Mouse (Mus musculus): ENCODE data around the gene Poc1a.
A peak's percentile ranks its signal among the peaks of the same experiment; 100 is the strongest.

Gene Poc1a

DNA sequence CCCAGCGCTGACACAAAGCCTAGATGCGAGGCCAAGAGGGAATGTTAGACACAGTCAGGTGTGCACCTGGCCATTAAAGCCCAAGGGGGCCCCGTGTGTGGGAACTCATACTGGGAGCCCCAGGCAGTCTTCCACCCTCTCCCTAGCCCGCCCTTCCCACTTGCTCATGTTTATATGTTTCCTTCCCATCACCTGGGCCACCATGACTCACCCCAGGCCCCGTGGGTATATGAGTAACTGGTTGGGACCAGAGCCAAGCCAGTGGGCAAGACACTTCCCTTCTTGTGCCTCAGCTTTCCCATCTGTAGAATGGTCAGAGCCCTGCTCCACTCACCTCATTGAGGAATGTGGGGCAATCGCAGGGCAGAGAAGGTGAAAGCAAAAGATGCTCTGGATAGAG lies 80.3 kb downstream of the Poc1a start:
- no peak for DNase-seq (ENCODE audit: inconsistent age in 2 of 2, low spot score in 1 of 2)

- DNase-seq (ENCODE audit: inconsistent age in 2 of 2, low spot score in 1 of 2), result no peak
Measured at GRCm38 (mm10) chr9:106365333-106365732, 84.5 kb downstream of the Poc1a start.

GRCm38 (mm10) chr9:106366188-106366587 lies 85.3 kb downstream of the Poc1a start:
- no peak for DNase-seq (ENCODE audit: inconsistent age in 2 of 2, low spot score in 1 of 2)

DNA sequence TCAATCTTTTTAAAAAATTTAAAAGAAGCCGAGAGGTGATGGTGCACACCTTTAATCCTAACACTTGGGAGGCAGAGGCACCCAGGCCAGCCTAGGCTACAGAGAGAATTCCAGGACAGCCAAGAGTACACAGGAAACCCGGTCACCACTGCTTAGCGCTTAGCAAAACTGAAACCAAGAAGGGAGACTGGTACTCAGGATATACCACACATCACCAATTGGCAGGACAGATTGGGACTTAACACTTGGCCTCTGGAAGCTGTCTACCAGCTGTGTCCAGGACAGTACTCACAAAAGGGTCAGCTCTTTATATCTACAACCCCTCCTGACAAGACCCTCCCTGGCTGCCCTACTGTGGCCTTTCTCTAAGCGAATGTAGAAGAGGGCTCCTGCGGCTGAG lies 86.1 kb downstream of the Poc1a start:
- no peak for DNase-seq (ENCODE audit: inconsistent age in 2 of 2, low spot score in 1 of 2)

DNA sequence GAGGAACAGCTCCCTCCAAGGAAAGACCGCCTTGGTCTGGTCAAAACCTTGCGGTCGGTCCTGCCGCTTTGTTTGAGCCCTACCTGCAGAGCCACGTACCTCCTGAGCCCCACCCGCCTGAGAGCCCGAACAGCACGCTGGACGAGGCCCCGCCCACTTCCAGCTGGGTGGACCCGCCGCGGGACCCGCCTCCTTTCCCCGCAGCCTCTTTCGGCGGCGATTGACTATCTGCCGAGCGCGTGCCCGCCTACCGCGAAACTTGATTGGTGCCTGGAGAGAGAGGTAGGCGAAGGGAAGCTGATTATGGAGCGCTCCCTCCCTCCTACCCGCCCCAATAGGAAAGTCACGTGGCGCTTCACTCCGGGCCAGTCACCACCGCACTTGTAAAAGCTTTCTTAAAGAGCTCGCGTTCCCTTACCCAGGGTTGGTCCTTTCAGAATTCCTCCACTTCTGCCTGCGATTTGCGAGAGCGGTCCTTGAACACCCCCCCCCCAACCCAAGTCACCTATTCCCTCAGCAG lies 86.8 kb downstream of the Poc1a start:
- peak; percentile 99 for DNase-seq (ENCODE audit: inconsistent age in 2 of 2, low spot score in 1 of 2)

- peak; percentile 89 to 93 for DNase-seq (ENCODE audit: inconsistent age in 2 of 2, low spot score in 1 of 2)
Measured at GRCm38 (mm10) chr9:106368112-106368717, 87.4 kb downstream of the Poc1a start, which contains the start of gene Dusp7. TSS of gene Dusp7 (plus strand) at chr9:106368632.

- peak; percentile 73 to 82 for DNase-seq (ENCODE audit: inconsistent age in 2 of 2, low spot score in 1 of 2)
Measured at GRCm38 (mm10) chr9:106368831-106369501, 88.1 kb downstream of the Poc1a start.

- DNase-seq (ENCODE audit: inconsistent age in 2 of 2, low spot score in 1 of 2), result peak in 1 of 2 experiments; percentile 64
Measured at GRCm38 (mm10) chr9:106369801-106370485, 89.1 kb downstream of the Poc1a start.

DNA sequence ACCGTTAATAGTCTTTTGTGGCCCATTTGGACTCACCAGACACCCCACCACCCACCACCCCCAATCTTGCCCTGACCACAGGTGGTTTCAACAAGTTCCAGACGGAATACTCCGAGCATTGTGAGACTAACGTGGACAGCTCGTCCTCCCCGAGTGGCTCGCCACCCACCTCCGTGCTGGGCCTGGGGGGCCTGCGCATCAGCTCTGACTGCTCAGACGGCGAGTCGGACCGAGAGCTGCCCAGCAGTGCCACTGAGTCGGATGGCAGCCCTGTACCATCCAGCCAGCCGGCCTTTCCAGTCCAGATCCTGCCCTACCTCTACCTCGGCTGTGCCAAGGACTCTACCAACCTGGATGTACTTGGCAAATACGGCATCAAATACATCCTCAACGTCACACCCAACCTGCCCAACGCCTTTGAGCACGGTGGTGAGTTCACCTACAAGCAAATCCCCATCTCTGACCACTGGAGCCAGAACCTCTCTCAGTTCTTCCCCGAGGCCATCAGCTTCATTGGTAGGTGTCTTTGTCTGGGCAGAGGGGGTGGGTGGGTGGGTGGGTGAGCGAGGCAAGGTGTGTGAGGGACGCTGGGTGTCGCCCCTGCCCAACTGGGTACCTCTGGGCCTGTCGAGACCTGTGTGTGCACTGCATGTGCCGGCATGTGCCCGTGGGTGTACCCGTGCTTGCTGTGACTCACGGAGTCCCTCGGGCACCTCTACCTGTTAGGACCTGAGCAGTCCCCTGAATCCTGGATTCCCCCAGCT lies 89.9 kb downstream of the Poc1a start:
- peak in 1 of 2 experiments; percentile 47 for DNase-seq (ENCODE audit: inconsistent age in 2 of 2, low spot score in 1 of 2)

- no peak for DNase-seq (ENCODE audit: inconsistent age in 2 of 2, low spot score in 1 of 2)
Measured at GRCm38 (mm10) chr9:106371384-106371671, 90.5 kb downstream of the Poc1a start.

GRCm38 (mm10) chr9:106371776-106372175 lies 90.9 kb downstream of the Poc1a start:
- DNase-seq (ENCODE audit: inconsistent age in 2 of 2, low spot score in 1 of 2), result peak; percentile 84 to 89

GRCm38 (mm10) chr9:106372431-106373412 lies 91.9 kb downstream of the Poc1a start:
- DNase-seq (ENCODE audit: inconsistent age in 2 of 2, low spot score in 1 of 2), result no peak

DNA sequence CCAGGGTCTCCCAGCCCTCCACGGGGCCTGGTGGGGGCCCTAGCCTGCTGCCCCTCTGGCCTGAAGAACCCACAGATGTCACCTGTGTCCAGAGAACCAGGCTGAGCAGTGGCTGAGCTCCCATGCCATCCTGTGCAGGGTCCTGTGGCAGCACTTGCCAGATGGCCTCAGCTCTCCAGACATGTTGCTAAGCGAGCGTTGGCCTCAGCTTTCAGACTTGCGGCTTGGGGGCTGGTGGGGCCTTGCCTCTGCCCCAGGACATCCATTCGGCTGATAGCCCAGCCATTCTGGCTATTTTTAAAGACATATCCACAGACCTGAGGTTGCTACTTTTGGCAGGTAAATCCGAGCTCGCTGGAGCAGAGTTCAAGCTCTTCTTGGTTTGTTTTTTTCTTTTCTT lies 93.1 kb downstream of the Poc1a start:
- DNase-seq (ENCODE audit: inconsistent age in 2 of 2, low spot score in 1 of 2), result no peak

- peak in 1 of 2 experiments; percentile 55 for DNase-seq (ENCODE audit: inconsistent age in 2 of 2, low spot score in 1 of 2)
Measured at GRCm38 (mm10) chr9:106377247-106377646, 96.4 kb downstream of the Poc1a start.

DNA sequence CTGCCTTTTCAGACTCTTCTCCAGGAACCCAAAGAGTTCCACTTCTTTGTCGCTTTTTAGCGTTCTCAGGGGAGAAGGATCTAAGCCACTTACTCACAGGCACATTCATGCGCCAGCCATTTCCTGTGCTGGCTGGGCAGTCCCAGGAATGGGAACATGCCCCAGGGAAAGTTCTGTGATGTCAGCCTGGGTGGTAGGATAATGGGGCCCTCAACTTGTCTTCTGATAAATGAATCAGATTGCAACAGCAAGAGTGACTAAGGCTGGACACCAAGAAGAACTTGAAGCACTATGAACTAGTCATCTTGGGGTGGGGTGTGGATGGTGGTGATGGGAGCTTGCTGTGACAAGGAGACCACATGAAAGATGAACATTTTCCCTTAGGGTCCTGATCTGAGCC lies 97.2 kb downstream of the Poc1a start:
- DNase-seq (ENCODE audit: inconsistent age in 2 of 2, low spot score in 1 of 2), result peak in 1 of 2 experiments; percentile 47

DNA sequence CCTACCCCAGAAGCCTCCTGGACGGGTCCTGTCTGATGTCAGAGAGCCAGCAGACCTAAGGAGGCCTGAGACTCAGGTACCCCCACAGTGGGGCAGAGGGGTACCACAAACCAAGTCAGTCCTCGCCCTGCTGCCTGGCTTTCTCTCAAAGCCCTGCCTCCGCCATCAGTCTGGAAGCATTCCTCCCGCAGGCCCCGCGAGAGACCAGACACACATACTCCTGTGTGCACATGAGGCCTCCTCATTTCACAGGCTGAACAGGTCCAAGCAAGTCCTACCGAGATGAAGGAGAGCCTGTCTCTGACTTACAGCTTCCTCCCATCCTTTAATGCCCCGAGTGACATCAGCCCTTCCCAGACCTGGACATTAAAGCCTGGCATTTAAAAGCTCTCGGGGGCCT lies 97.9 kb downstream of the Poc1a start:
- no peak for DNase-seq (ENCODE audit: inconsistent age in 2 of 2, low spot score in 1 of 2)

GRCm38 (mm10) chr9:106386181-106386864 lies 105.5 kb downstream of the Poc1a start:
- DNase-seq (ENCODE audit: inconsistent age in 2 of 2, low spot score in 1 of 2), result peak in 1 of 2 experiments; percentile 44

GRCm38 (mm10) chr9:106392828-106393527 lies 112.1 kb downstream of the Poc1a start:
- DNase-seq (ENCODE audit: inconsistent age in 2 of 2, low spot score in 1 of 2), result no peak

DNA sequence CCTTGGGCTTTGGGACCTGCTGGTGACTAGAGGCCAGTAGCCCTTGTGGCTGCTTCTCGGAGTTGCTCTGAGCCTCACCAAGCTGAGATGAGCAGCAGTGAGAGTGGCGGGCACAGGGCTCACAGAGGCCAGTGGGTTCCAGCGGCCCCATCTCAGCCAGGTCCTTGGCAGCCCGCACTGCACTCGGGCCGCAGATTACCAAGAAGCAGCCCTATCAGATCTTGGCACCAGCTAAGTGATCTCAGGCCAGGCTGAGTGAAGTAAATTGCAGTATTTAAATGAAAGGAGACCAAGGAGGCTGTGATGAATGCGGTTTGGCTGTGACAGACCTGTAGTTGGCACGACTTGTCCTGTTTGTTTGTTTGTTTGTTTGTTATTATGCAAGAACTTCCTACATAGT lies 112.7 kb downstream of the Poc1a start:
- DNase-seq (ENCODE audit: inconsistent age in 2 of 2, low spot score in 1 of 2), result no peak
